Mouse (Mus musculus) NIH3T3 (cell line): Measurements from ENCODE around the gene Sesn3.
"Not testable (repeated sequence)": the region's sequence is repeated elsewhere in the genome, so short reads cannot be mapped to it uniquely, and the experiment has no call there.

ENCODE experiments used
- DNase-seq: peaks from one replicate; pipeline ENCODE4 v3.0.0-alpha.2; 2012; ENCODE audit warnings: low read depth

The Sesn3 gene

DNA sequence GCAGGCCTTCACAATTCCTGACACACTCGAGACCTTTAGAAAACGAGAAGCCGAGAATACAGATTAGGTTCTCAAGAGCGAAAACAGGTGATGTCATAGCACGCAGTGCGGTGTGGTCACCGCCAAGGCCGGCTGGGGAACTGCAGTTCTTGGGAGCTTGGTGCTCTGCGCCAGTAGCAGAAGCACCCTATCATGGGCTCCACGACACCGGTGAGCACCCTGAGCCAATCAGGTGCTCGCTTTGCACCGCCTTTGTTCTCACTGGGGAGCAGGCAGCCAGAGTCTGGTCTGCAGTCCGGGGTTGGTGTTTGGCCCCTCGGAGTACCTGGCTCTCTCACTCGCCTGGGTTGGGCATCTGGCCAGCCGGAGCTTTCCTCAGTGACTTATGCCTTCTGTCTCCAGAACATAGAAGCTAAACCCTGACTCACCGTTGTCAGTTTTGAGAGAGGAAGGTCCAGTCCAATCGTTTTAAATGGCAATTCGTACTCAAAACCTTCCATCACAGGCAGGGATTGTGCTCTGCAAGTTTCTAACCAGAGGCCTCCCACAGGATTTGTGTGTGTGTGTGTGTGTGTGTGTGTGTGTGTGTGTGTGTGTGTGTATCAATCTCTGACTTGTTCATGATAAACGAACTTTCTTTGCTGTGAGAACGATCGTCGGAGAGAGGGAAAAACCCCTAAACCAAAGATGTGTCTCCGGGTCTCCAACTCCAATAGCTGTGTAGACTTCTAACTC lies at the start of gene Sesn3:
Sesn3 (plus strand) TSS at position 82 of the 735 bp plus-strand sequence.
- peak; percentile 63 for DNase-seq

DNA sequence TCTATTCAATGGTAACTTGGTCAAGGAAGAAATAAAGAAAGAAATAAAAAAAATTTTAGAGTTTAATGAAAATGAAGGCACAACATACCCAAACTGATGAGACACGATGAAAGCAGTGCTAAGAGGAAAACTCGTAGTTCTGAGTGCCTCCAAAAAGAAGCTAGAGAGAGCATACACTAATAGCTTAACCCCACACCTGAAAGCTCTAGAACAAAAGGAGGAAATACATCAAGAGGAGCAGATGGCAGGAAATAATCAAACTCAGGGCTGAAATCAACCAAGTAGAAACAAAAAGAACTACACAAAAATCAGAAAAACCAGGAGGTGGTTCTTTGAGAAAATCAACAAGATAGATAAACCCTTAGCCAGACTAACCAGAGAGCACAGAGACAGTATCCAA lies 47.8 kb upstream of the Sesn3 start:
- DNase-seq = not testable (repeated sequence)

DNA sequence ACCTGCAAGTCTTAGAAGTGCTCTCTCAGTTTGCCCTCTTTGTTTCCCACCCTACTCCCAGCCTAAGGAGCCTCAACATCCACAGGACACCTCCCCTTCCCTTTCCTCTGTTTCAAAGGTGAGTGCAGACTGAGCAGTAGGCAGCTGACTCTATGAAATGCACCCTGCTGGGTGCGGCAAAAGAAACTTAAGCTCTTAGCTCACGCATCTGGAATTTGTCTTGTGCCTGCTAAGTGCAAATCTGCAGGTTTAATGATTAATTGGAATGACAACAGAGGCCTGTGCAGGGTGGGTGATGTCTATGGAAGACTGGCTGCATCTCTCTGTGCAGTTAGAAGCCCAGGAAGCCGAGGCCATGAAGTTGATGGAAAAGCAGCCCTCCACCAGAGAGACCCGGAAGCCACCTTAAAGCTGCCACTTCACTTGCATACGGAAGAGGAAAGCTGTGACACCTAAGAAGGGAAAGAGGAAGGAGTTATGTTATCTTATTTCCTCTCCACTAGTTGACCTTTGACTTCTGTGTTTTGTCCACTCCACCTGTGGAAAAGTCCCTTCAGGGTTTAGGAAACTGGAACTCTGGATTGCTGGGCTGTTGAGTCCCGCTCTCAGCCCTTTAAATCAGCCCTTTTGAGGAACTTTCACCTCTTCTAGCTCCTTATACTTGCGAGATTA lies 41.0 kb upstream of the Sesn3 start:
- no peak for DNase-seq

DNA sequence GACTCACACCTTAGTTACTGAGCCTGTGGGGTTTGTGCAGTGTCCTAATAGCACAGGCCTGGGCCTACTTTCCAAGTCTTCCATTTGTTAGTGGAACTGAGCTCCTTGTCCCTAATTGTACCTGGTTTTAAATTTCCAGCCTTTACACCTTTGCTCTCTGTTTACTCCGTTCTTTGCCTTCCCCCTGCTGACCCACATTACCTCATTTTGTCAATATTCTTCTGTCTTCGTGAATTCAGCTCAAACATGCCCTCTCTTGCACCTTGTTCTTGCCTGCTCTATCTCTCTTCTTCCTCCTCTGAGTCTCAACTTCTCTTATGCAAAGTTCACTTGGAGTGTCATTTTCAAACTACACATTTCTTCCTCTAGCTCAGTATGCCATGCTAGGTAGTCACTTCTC lies 39.6 kb upstream of the Sesn3 start:
- no peak for DNase-seq

DNA sequence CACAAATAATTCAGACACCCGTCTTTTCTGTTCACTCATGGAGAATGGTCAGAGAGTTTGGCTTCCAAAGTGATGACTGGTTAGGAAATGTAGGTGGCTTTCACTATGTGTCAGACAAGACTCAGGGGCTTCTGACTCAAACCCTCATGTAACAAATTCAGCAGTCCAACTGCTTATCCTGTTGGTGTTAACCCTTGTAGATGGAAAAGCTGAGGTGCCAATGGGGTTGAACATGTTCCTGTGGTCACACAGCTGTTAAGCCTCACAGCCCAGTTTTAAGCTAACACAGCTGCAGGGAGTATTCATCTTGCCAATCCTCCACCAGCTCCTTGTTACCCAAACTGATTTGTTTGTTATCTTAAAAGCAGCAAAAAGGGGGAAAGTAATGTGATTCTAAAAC lies 33.9 kb upstream of the Sesn3 start:
- peak; percentile 3 for DNase-seq

DNA sequence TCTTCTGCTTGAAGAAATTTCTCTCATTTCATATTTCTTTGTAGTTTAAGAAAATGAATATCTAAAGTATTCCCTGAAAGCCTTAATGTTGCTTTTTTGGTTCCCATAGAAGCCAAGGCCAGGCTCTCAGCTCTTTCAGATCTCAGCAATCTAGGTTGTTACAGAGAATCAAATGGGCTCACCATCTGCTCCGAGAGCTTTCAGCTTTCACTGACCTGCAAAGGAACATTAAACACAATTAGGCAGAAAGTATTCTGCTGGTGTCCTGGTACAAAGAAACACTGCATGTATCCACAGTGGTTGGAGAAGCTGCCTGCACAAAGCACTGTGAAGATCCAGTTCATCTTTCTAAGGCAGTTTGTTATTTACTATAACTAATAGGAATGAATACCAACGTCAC lies 32.6 kb upstream of the Sesn3 start:
- DNase-seq = no peak

DNA sequence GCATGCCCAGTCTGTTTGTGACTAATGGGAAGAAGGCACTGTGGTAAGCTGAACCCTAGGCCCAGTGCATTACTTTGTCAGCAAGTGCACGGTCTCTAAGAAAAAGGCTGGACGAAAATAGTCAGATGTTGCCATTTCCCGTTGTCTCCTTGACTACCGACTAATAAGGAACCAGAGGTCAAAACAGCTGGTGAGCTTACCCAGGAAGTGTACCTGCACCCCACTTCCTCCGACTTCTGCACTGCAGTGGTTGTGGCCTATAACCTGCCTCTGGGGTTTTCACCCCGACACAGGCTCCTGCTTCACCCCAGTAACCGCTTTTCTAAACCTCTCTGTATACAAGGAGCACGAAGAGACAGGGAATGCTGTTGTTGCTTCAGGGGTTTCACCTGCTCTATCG lies 30.3 kb upstream of the Sesn3 start:
- DNase-seq = no peak

DNA sequence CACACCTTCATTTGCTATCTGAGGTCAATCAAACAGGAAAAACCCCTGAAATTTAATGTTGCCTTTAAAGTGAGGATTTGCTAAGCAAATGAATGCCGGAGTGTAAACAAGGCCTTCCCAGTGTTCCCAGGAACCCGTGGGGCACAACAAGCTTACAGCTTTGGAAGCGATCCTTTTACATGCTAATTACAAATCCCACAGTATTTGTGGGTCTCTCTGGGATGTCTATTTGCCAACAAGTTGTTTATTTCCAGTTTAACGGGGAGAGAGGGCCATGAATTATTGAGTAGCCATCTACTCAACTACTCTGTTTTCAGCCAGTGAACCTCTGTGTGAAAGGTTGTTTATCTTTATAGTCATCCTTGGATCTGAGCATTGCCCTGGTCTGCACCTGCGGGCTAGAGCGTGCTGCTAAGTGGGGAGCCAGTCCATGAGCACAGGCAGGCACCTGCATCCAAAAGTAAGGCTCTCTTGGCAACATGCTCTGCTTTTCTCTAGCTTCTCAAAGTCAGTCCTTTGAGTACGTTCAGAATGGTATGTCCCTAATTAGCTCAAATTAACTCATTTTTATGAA lies 29.8 kb upstream of the Sesn3 start:
- no peak for DNase-seq

DNA sequence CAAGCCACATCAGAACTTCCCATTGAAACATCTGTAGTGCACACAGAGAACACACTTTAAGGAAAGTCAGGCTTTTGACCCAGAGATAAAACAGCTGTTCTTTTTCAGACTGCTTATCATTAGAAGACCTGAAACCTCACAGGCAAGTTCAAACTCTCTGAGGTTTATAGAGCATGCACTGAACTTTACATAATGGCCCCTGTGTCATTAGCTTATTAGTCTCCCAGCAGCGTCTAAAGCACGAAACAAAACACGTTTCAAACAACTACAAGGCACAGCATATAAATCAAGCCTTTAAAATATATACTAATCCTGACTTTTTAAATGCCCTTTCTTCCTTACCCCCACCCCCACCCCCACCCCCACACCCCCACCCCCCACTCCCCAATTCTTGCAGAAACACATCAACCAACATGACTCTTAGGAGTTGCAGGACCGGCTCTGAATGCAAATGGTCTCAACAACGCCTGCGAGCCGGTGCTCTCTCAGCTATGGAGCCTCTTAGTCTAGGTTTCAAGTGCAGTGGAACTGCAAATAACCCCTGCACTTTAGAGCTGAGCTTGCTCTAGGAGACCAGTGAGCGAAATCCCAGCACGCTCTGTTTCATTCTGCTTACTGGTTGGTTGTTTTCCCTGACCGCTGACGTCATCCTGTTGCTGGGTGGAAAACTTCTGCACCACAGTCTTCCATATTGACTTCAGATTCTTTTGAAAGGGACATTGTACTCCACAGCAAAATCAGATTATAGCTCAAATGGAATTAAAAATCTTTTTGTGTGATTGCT lies 28.7 kb upstream of the Sesn3 start:
- no peak for DNase-seq

DNA sequence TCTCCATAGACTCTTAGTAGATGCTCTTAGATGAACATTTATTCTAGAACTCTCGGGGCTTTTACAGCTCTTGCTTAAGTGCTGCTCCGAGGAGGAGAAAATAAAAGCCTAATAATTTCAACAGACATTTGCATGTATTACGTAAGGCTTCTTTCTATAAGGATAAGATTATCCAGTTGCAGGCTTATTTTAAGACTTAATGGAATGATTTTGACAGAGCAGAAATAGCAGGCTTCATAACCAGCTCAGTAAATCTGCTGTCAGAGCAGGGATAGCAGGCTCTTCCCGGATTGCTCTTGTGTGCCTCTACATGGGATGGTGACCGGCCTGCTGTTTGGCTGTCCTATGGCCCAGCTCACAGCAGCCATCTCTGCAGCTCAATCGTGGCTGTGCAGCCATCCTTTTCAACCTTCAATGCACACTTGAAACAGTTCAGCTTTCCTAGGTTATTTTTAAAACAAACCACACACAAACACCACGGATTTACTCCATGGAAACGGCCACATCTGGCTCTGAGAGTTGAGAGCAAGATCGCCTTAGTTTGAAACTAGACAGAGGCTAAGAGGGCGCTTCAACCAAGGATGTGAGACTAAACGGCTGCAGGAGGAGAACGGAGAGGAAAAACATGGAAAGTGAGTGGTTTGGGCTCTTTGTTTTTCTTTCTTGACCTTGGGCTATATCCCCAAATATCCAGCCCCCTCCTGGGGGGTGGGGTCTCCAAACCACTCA lies 27.2 kb upstream of the Sesn3 start:
- DNase-seq = no peak

DNA sequence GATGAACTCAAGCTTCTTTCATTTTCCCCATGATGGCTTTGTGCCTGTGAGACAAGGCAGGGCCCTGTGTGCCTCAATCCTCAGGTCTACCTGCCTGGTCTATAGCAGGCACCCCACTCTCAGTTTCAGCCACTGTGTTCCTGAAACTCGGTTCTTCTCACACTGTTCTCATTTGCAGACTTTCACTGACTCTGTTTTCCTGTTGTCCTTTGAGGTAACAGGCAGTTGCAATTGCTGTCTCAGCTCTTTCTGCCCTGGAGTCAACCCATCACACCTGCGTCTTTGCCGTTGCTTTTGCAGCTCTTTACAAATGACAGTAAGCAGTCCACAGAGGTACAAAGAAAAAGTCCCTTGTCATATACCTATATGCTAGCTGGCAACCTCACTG lies 26.7 kb upstream of the Sesn3 start:
- no peak for DNase-seq

DNA sequence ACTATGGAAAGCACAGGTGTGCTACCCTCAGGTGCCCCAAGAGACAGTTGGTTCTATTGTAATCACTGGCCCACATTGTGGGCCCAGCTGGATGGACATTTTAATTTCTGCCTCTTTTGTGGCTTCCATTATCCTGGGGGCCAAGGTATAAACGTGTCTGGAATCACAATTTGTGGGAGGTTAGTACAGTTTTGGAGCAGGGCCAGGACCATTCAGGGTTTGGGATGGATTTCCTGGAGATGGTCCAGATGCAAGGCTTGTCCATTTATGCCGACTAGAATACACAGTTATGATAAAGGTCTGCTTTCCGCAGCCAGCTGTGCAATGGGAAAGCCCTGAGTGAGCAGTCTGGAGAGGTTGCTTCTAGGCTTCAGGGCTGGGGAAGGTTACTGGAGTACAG lies 13.7 kb upstream of the Sesn3 start:
- peak; percentile 9 for DNase-seq

DNA sequence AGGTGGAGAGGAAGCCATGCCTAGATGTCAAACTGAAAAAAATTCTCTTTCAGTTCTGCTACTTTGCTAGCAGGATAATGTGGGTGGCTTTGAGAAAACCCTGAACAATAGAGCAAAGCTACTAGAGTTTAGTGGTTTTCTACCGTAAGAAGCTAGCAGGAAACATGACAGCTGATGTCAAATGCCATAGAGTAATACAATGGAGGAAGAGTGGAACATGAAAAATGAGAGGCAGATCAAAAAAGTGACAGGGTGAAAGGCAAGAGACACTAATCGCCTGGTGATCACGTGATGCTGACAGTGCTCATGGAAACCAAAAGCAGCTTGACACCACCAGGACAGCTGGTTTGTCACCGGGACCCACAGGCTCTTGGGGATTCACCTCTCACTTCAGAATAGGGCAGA lies 12.3 kb upstream of the Sesn3 start:
- no peak for DNase-seq

DNA sequence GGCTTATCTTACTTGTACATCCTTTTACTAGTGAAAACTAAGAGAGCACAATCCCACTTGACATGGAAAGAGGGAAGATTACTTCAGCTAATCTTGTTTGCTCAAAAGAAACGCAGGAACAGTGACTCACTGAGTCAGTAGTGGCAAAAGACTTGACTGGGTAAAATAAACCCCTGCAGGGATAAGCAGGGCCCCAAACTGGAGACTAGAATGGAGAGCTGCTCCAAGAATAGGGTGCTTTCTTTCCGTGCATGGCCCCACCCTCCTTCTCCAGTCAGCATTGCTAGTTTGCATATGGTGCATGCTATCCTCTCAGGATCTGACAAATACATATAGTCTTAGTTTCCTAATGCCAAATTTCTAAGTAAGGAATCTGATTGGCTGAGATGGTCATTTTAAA lies 8.4 kb upstream of the Sesn3 start:
- DNase-seq = peak; percentile 6

DNA sequence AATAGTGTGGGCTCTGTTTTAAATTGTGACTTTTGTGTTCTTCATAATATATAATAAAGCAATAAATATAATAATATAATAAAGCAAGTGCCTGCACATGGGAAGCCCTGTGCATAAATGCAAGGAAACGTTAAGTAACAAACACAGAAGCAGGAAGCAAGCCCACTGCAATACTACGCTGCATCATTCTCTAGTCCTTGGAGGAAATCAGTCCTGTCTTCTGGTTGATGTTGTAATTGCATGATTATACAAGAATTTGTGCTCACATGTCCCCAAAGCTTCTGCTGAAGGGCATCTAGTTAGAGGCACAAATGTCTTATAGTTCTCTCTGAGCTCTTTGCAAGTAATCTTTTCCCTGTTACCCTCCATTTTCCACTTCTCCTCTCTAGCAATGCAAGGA lies 6.3 kb upstream of the Sesn3 start:
- no peak for DNase-seq

DNA sequence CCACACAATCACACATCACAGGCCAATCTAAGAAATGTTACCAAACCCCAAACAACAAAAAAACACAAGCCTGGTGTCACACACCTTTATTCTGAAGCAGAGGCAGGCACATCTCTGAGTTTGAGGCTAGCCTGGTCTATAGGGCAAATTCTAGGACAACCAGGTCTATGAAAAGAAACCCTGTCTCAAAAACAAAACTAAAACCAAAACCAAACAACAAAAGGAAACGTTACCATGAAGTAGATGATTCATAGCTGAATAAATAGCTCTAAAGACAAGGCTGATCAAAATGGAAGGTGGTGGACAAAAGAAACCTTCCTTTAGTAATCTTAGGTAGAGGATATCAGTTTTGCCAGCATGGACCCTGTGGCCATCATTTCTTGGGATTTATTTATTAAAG lies 1.9 kb upstream of the Sesn3 start:
- DNase-seq = no peak

DNA sequence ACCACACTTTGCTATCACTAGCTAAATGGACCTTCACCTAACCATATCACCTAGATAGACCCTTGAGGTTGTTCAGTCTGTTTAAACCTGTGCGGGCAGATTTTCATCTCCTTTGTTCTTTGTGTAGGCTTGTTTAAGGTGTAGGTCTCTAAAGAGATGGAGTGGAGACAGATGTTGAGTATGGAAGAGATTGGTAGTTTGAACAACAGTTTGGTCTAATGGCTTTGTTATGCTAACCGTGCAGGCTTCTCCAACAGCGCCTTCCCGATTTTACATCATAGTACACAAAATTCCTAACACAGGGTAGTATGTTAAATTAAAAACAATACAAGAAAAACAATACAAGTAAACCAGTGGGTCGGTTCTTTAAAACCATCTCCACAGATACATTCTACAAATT lies 281 bp upstream of the Sesn3 start:
- no peak for DNase-seq

DNA sequence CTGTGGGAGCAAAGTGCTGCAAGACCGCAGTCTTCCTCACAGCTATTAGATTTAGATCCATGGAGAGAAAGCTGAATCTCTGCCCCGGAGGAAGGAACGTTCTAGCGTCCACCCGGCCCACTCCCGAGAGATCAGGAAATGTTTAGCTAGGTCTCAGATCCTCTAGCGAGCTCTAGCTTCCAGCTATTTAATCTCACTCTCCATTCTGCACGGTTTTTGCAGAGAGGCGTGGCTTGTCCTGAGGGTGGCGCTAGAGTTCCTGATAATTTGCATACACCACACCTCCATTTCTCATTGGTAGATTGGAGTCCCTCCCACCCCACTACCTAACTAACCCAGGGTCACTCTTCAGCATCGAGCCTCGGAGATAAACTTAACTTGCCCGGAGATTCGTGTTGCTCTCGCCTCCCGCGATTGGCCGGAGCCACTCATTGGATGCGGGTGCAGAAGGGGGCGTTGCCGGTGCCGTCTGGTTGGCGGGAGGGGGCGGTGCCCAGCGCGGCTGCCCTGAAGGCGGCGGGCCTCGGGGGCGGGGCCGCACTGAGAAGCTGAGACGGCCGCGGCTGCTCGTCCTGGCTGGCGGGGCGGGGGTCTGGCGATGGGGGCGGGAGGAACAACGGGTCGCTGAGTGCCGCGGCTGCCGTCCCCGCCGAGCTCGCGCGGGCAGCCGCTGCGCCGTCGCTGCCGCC lies 1.1 kb downstream of the Sesn3 start:
- DNase-seq = peak; percentile 96

DNA sequence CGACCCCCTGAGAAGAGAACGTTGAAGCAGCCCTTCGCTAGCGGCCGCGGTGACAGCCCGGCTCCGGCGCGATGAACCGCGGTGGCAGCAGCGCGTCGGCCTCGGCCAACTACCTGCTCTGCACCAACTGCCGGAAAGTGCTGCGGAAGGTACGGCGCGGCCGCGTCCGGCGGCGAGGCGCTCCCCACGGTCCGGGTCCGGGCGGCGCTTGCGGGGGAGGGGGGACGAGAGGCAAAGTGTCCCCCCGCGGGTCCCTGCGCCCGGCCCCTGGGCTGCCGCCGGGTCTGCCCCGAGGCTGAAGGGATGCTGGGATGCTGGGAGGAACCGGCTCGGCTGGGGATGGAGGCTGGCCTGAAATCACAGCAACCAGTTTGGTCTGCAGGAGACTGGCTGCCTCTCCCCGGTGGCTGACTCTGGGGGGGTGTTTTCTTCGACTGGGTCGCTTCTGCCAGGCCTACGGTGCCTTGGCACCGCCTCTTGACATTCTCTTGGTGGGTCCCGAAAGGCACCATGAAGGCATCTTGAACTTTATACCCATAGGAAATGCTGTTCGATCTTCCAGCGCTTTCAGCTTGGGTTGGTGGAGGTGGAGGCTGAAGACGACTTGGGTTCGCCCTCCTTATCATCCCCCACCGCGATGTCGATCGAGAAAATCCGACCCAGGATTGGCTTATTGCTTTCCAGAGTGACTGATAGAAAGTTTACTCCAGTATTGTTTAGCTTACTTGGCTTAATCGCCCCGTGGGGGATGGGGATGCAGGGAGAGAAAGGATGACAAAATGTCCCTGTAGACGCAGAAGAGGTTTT lies 1.8 kb downstream of the Sesn3 start:
- DNase-seq = peak; percentile 19

DNA sequence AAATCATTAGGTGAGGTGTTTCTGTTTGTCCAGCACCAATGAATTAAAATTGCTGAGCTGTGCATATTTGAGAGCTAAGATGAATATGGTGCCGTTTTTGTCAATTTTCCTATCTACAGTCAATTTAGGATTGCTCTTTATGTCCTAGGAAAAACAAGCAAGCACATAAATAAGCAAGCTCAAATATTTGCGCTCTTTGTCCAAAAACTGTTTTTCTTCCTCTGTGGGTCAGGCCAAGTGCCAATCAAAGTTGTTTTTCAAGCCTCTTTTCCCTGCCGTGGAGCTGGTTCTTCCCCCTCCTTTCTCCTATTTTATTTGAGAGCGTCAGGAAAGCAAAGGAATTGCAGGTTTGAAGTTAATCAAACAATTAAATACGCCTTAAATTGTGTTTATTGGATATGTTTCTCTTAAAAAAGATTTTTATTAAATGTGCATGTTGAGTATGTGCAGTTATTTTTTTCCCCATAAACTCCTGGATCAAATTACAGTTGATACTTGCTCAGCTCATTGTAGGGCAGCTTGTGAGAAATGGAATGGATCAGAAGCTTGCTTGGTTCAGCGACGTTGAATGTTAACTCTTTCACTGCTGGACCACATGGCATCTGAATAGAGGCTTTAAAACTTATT lies 2.6 kb downstream of the Sesn3 start:
- peak; percentile 52 for DNase-seq
